Mouse (Mus musculus) myocyte (in vitro differentiated cells): ENCODE measurements around the gene C3. TPM values are rescaled to one million over a fixed set of nuclear protein-coding genes. Genes with fewer than 3 reads are reported as not detected.

ENCODE experiments used
- H3K27me3 ChIP-seq: one replicate; pipeline ENCODE4 v1.6.1; 2011; ENCODE audit not compliant: control insufficient read depth, insufficient read depth, insufficient read length
- H3K36me3 ChIP-seq: one replicate; pipeline ENCODE4 v1.6.1; 2011; ENCODE audit not compliant: control insufficient read depth, insufficient read depth
- H3K4me2 ChIP-seq: one replicate; pipeline ENCODE4 v1.6.1; 2011; ENCODE audit warnings: low read depth, control low read depth
- H3K4me3 ChIP-seq: one replicate; pipeline ENCODE4 v1.5.1; 2011; ENCODE audit warnings: mild to moderate bottlenecking, control low read depth, moderate library complexity
- H3K79me2 ChIP-seq: one replicate; pipeline ENCODE4 v1.6.1; 2011; ENCODE audit not compliant: control insufficient read depth, insufficient read depth
- H3ac ChIP-seq: one replicate; pipeline ENCODE4 v1.6.1; 2011; ENCODE audit not compliant: control insufficient read depth, insufficient read length
- CEBPB ChIP-seq: IDR thresholded peaks from 2 replicates; pipeline ENCODE4 v1.6.1; 2011; ENCODE audit warnings: mild to moderate bottlenecking, moderate library complexity; ENCODE audit not compliant: poor library complexity, insufficient read depth, severe bottlenecking
- E2F4 ChIP-seq: IDR thresholded peaks from one replicate; pipeline ENCODE4 v1.6.1; 2011; ENCODE audit warnings: mild to moderate bottlenecking, control low read depth, moderate library complexity; ENCODE audit not compliant: insufficient read depth
- MAX ChIP-seq: IDR thresholded peaks from one replicate; pipeline ENCODE4 v1.6.1; 2011; ENCODE audit warnings: low read depth, mild to moderate bottlenecking, control low read depth
- MYOD1 ChIP-seq, 3 experiments: IDR thresholded peaks; one replicate each; pipeline ENCODE4 v1.6.1; 2011; ENCODE audit warnings: control low read depth in 2 of 3, low read depth in 2 of 3, mild to moderate bottlenecking in 2 of 3, moderate library complexity in 1 of 3; ENCODE audit not compliant: insufficient read length in 2 of 3, control insufficient read depth in 1 of 3
- MYOG ChIP-seq, 3 experiments: IDR thresholded peaks; one replicate each; pipeline ENCODE4 v1.6.1; 2011; ENCODE audit warnings: control low read depth in 2 of 3, low read depth in 2 of 3, mild to moderate bottlenecking in 2 of 3; ENCODE audit not compliant: insufficient read length in 2 of 3, control insufficient read depth in 1 of 3, insufficient read depth in 1 of 3
- POLR2A ChIP-seq: IDR thresholded peaks from one replicate; pipeline ENCODE4 v1.6.1; 2011; ENCODE audit warnings: low read depth, mild to moderate bottlenecking, control low read depth, moderate library complexity; ENCODE audit not compliant: insufficient read length
- POLR2AphosphoS2 ChIP-seq: IDR thresholded peaks from one replicate; pipeline ENCODE4 v1.6.1; 2011; ENCODE audit warnings: low read depth, control low read depth; ENCODE audit not compliant: insufficient read length
- REST ChIP-seq: IDR thresholded peaks from one replicate; pipeline ENCODE4 v1.6.1; 2011; ENCODE audit warnings: mild to moderate bottlenecking, control low read depth, moderate library complexity; ENCODE audit not compliant: insufficient read depth, insufficient read length
- SRF ChIP-seq: IDR thresholded peaks from one replicate; pipeline ENCODE4 v1.6.1; 2011; ENCODE audit warnings: low read depth; ENCODE audit not compliant: control insufficient read depth, insufficient read length
- TCF12 ChIP-seq: IDR thresholded peaks from one replicate; pipeline ENCODE4 v1.6.1; 2011; ENCODE audit warnings: mild to moderate bottlenecking, control low read depth; ENCODE audit not compliant: poor library complexity, insufficient read depth, severe bottlenecking
- TCF3 ChIP-seq: IDR thresholded peaks from one replicate; pipeline ENCODE4 v1.6.1; 2011; ENCODE audit warnings: low read depth, control low read depth; ENCODE audit not compliant: insufficient read length
- USF1 ChIP-seq: IDR thresholded peaks from one replicate; pipeline ENCODE4 v1.6.1; 2011; ENCODE audit warnings: low read depth, mild to moderate bottlenecking, control low read depth, moderate library complexity
- polyA plus RNA-seq: library from polyadenylated mRNA; unstranded; fragments of >200 nt; fragmentation: generic; extraction: Trizol; gene quantifications from one replicate; pipeline ENCODE4 v1.2.1, GENCODE M21; 2012; ENCODE audit warnings: missing spikeins

Gene C3
- polyA plus RNA-seq, 1 experiment = 0.12 TPM

- TF ChIP-seq MYOG (IDR thresholded peaks at IDR 0.05; ENCODE audit: control insufficient read depth in 1 of 3, insufficient read depth in 1 of 3, insufficient read length in 2 of 3, low read depth in 2 of 3) (no peak), CEBPB (no peak), TCF3 (no peak), E2F4 (no peak), MYOD1 (IDR thresholded peaks at IDR 0.05; ENCODE audit: control insufficient read depth in 1 of 3, insufficient read length in 2 of 3, low read depth in 2 of 3) (no peak), SRF (no peak), USF1 (no peak), MAX (no peak), POLR2A (no peak), REST (no peak), POLR2AphosphoS2 (no peak), TCF12 (no peak)
- H3K79me2 ChIP-seq = no peaks in the 10 kb centered on the region
- H3K27me3 ChIP-seq = peaks cover 17% of the 10 kb centered on the region
- H3K4me3 ChIP-seq = no peak overlapping the region
- H3K4me2 ChIP-seq = no peak overlapping the region
- no peaks in the 10 kb centered on the region for H3K36me3 ChIP-seq
- no peak overlapping the region for H3ac ChIP-seq
Observed at GRCm38 (mm10) chr17:57229851-57230727, 2.2 kb upstream of the C3 start.

GRCm38 (mm10) chr17:57228873-57229272, 937 bp upstream of the C3 start:
- H3ac ChIP-seq = no peak overlapping the region
- TF ChIP-seq POLR2A = no peak
- no peak for TF ChIP-seq USF1
- no peak for TF ChIP-seq MYOG (IDR thresholded peaks at IDR 0.05; ENCODE audit: control insufficient read depth in 1 of 3, insufficient read depth in 1 of 3, insufficient read length in 2 of 3, low read depth in 2 of 3)
- no peak for TF ChIP-seq REST
- TF ChIP-seq TCF12 = no peak
- TF ChIP-seq CEBPB = no peak
- peaks cover 21% of the 10 kb centered on the region for H3K27me3 ChIP-seq
- H3K4me2 ChIP-seq = no peak overlapping the region
- no peaks in the 10 kb centered on the region for H3K36me3 ChIP-seq
- no peaks in the 10 kb centered on the region for H3K79me2 ChIP-seq
- H3K4me3 ChIP-seq = no peak overlapping the region

- Histone ChIP-seq H3K4me3 (no peak overlapping the region), H3K4me2 (no peak overlapping the region), H3K27me3 (peaks cover 32% of the 10 kb centered on the region), H3K79me2 (no peaks in the 10 kb centered on the region), H3ac (no peak overlapping the region), H3K36me3 (no peaks in the 10 kb centered on the region)
- TF ChIP-seq E2F4 (no peak), MAX (no peak), REST (no peak), TCF12 (no peak), MYOG (IDR thresholded peaks at IDR 0.05; ENCODE audit: control insufficient read depth in 1 of 3, insufficient read depth in 1 of 3, insufficient read length in 2 of 3, low read depth in 2 of 3) (no peak), SRF (no peak), MYOD1 (IDR thresholded peaks at IDR 0.05; ENCODE audit: control insufficient read depth in 1 of 3, insufficient read length in 2 of 3, low read depth in 2 of 3) (no peak), POLR2AphosphoS2 (no peak), POLR2A (no peak), USF1 (no peak), CEBPB (no peak)
Observed at GRCm38 (mm10) chr17:57227468-57227867, 468 bp downstream of the C3 start.

- Histone ChIP-seq H3K4me2 (no peak overlapping the region), H3K79me2 (no peaks in the 10 kb centered on the region), H3K36me3 (no peaks in the 10 kb centered on the region), H3K4me3 (no peak overlapping the region), H3K27me3 (peaks cover 48% of the 10 kb centered on the region), H3ac (no peak overlapping the region)
- TF ChIP-seq USF1 (no peak), E2F4 (no peak)
Observed at GRCm38 (mm10) chr17:57223313-57223712, 4.6 kb downstream of the C3 start.

GRCm38 (mm10) chr17:57221911-57222310, 6.0 kb downstream of the C3 start:
- H3K27me3 ChIP-seq = peaks cover 48% of the 10 kb centered on the region
- TF ChIP-seq E2F4 = no peak
- TF ChIP-seq USF1 = no peak
- no peak for TF ChIP-seq SRF
- no peak for TF ChIP-seq TCF12
- no peak for TF ChIP-seq TCF3
- no peaks in the 10 kb centered on the region for H3K36me3 ChIP-seq
- no peaks in the 10 kb centered on the region for H3K79me2 ChIP-seq
- no peak overlapping the region for H3K4me2 ChIP-seq
- no peak overlapping the region for H3ac ChIP-seq
- no peak overlapping the region for H3K4me3 ChIP-seq
